Mouse (Mus musculus) spleen, adult 2 months (tissue): ENCODE data around the gene Msl1. TPM values are rescaled to one million over a fixed set of nuclear protein-coding genes. Genes with fewer than 3 reads are reported as not detected.

Source experiments
- DNase-seq, 2 experiments: peaks; one replicate each; pipeline versions ENCODE4 v3.0.0 to v3.0.0-alpha.2; 2012 to 2021; ENCODE audit warnings: low spot score in 2 of 2, low read depth in 1 of 2
- H3K27ac ChIP-seq: fragments of 200-500 bp; 2 replicates; pipeline ENCODE4 v1.5.1; 2012; ENCODE audit warnings: low read length, inconsistent platforms; ENCODE audit not compliant: insufficient read depth
- H3K27me3 ChIP-seq: fragments of 200-500 bp; 2 replicates; pipeline ENCODE4 v1.6.1; 2012; ENCODE audit warnings: mild to moderate bottlenecking, moderate library complexity, low read length, inconsistent platforms; ENCODE audit not compliant: control insufficient read depth, insufficient read depth
- H3K36me3 ChIP-seq: fragments of 200-500 bp; 2 replicates; pipeline ENCODE4 v1.6.1; 2012; ENCODE audit warnings: mild to moderate bottlenecking, low read length, inconsistent platforms; ENCODE audit not compliant: control insufficient read depth, insufficient read depth
- H3K4me1 ChIP-seq: fragments of 200-500 bp; 2 replicates; pipeline ENCODE4 v1.6.1; 2011; ENCODE audit warnings: inconsistent platforms; ENCODE audit not compliant: control insufficient read depth, insufficient read depth, insufficient read length
- H3K4me3 ChIP-seq: fragments of 200-500 bp; 2 replicates; pipeline ENCODE4 v1.5.1; 2011; ENCODE audit warnings: mild to moderate bottlenecking, inconsistent platforms; ENCODE audit not compliant: insufficient read depth, insufficient read length; ENCODE audit errors: extremely low read depth
- CTCF ChIP-seq: fragments of 200-500 bp; IDR thresholded peaks from 2 replicates; pipeline ENCODE4 v1.5.1; 2011; ENCODE audit warnings: mild to moderate bottlenecking, inconsistent platforms; ENCODE audit not compliant: insufficient read depth, insufficient read length, insufficient replicate concordance; ENCODE audit errors: extremely low read depth
- POLR2A ChIP-seq: fragments of 200-500 bp; IDR thresholded peaks from 2 replicates; pipeline ENCODE4 v1.6.1; 2011; ENCODE audit warnings: low read depth, low read length, inconsistent platforms
- WGBS: fragments of 180-500 bp; shearing (Covaris S2); methylation state at CpG from one replicate; pipeline ENCODE4 v1.1.7; 2018; 5-methylcytosine and 5-hydroxymethylcytosine counted together
- polyA plus RNA-seq: library from polyadenylated mRNA; depleted of rRNA; stranded (reverse); fragments of >200 nt; gene quantifications from 2 replicates; pipeline ENCODE4 v1.2.3, GENCODE M21; 2012

The Msl1 gene
- polyA plus RNA-seq, 1 experiment: 23.3 TPM

DNA sequence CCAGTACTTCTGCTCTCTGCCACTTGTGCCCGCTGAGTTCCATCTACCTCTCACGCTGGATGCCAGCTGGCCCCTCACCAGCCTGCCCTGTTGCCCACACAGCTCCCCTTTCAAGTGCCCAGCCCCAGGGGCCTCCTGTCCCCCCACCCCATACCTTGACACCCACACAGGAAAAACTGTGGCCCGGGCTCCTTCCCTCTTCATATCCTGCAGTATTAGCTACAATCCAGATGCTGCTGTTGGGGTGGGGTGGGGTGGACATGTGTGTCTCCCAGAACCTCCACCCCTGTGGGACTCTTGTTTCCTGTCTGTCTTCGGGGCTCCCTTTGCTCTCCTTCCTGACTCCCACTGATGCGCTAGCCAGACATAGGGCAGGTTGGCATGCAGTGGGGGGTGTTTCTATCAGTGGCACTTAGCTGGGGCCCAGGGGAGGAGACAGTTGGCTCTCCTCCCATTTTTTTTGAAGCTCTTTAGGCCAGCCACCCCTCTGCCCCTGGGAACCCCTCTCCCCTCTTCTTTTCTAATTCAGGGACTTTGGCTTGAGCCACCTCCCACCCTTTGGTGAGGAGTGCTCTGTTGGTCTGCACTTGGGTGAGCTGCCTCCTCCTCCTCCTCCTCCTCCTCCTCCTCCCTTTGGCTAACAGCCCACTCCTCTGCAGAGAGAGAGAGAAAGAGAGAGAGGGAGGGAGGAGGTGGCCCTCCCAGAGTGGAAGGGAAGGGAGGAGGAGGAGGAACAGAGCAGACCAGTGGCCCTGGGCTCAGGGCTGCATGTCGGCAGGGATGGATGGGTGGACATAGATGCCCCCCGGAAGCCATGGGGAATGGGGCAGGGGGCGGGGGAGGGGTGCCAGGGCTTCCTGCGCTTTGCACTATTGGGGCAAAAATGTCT lies 29.7 kb upstream of the Msl1 start:
- WGBS: 41% methylated on average over 8 of the region's 9 CpGs
- Histone ChIP-seq H3K4me1 (peaks cover 22% of the 10 kb centered on the region), H3K27ac (no peak overlapping the region), H3K36me3 (no peaks in the 10 kb centered on the region; the same call in 1 of the 2 replicates), H3K27me3 (no peaks in the 10 kb centered on the region), H3K4me3 (no peak overlapping the region)
- no peak for TF ChIP-seq CTCF
- no peak for TF ChIP-seq POLR2A
- DNase-seq: no peak

DNA sequence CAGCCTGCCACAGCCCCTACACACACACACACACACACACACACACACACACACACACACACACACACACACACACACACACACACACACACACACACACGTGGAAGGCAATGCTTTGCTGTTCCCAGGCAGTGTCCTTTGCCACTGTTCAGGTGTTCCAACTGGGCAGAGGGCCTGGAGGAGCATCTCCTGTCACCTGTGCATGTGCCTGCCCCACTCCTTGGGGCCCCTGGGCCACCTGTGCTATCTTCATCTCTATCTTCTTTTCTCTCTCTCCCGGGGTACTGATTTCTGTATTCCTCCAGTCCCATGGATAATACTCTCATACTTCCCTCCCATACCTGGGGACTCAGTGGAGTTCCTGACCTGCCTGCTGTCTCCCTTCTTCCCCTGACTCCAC lies 29.0 kb upstream of the Msl1 start:
- H3K36me3 ChIP-seq: no peaks in the 10 kb centered on the region; the same call in 1 of the 2 replicates
- no peaks in the 10 kb centered on the region for H3K27me3 ChIP-seq
- H3K27ac ChIP-seq: no peak overlapping the region
- no peak for TF ChIP-seq POLR2A
- no peak for TF ChIP-seq CTCF
- H3K4me3 ChIP-seq: no peak overlapping the region
- no peak for DNase-seq
- 69% methylated on average over 1 of the region's 2 CpGs for WGBS
- peaks cover 25% of the 10 kb centered on the region for H3K4me1 ChIP-seq

DNA sequence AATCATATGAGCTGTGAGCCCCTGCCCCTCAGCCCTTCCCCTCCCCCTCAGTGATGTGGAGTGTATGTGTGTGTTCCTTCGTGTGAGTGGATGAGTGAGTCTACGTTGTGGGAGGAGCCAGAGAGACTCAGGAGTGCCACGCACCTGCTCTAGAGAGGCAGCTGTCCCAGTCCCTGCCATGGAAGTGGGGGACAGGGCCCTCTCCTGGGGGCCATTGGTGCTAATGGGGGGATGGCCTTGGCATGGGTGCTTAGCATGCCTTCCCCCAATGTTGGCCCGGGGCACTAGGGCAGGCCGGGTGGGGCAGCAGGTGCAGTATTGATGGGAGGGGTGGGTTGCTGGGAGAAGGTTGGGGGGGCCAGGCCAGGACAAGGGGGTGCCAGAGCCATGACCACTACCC lies 28.5 kb upstream of the Msl1 start:
- no peak for DNase-seq
- TF ChIP-seq CTCF (no peak), POLR2A (no peak)
- Histone ChIP-seq H3K36me3 (no peaks in the 10 kb centered on the region; the same call in 1 of the 2 replicates), H3K4me1 (peaks cover 26% of the 10 kb centered on the region), H3K4me3 (no peak overlapping the region), H3K27ac (no peak overlapping the region), H3K27me3 (no peaks in the 10 kb centered on the region)
- 59% methylated on average over 5 of the region's 5 CpGs for WGBS

DNA sequence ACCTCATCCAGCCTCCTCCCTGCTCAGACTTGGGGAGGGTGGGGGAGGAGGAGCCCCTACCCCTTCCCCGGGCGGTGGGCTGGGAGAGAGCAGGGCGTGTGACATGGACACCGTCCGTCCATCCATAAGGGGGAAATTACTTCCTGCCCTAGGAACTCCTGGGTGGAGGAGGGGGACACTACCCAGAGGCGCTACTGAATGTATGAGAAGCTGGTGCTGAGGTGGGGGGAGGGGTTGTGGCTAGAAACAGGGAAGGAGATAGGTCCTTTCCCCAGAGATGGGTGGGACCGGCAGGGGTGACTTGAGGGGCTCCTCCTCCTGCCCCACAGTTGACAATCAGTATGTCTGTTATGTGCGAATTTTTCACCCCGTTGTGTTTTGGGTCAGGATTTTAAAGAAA lies 28.0 kb upstream of the Msl1 start:
- no peaks in the 10 kb centered on the region for H3K27me3 ChIP-seq
- TF ChIP-seq CTCF (no peak), POLR2A (no peak)
- H3K27ac ChIP-seq: no peak overlapping the region
- H3K36me3 ChIP-seq: no peaks in the 10 kb centered on the region; the same call in 1 of the 2 replicates
- peaks cover 26% of the 10 kb centered on the region for H3K4me1 ChIP-seq
- H3K4me3 ChIP-seq: no peak overlapping the region
- DNase-seq: no peak
- WGBS: 25% methylated on average over 9 of the region's 9 CpGs

DNA sequence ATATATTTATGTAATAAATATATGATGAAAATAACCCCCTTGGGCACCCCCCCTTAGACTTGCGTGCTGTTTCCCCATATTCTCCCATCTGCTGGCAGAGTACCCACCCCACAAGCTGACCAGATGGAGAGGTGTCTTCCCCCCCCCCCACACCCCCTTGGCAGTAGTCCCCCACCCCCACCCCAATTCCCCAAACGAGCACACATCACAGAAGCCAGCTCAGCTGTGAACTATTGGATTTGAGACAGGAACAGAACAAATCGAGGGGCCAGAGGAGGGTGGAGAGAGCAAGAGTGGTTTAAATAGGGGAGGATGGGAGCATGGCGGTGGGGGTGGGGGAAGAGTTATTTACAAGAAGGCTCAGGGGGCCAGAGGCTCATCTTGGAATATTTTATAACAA lies 27.6 kb upstream of the Msl1 start:
- no peak for DNase-seq
- Histone ChIP-seq H3K27ac (no peak overlapping the region), H3K4me3 (no peak overlapping the region), H3K36me3 (no peaks in the 10 kb centered on the region; the same call in 1 of the 2 replicates), H3K27me3 (no peaks in the 10 kb centered on the region), H3K4me1 (peaks cover 26% of the 10 kb centered on the region)
- 36% methylated on average over 4 of the region's 4 CpGs for WGBS
- TF ChIP-seq POLR2A (no peak), CTCF (no peak)

DNA sequence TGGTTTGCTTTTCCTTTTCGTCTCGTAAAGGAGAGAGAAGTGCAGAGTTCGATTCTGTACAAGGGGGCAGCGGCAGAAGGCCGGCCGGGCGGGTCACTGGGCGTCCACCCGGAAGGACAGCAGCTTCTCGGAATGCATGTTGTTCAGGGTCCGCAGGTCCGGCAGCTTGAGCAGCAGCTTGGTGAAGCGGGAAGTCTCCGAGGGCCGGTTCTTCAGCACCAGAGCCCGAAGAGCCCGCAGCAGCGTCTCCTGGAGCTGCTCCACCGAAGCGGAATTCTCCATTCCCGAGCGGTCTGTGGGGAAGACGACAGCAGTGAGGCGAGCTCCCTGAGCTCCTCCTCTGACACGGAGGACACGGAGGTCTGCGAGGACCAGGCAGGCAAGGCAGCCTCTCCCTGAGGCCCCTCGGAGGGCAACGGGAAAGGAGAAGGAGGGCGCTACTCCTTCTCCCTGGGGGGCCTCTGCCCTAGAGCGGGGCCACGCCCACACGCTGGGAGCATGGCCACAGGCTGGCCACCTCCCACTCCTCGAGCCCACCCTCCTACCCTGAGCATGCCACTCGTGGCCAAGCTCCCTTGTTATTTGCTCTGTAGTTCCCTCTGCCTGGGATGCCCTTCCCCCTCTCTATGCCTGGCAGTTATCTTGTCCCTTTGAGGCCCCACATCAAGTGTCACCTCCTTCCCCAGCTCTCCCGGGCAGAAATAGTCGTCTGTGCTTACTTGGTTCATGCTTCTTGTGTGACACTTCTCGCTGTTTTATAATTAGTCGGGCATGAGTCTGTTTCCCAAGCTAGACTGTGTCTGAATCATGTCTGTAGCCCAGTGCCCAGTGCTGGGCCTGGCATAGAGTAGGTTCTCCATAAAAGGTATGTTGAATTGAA lies 26.9 kb upstream of the Msl1 start:
- Histone ChIP-seq H3K36me3 (no peaks in the 10 kb centered on the region; the same call in 1 of the 2 replicates), H3K27me3 (no peaks in the 10 kb centered on the region), H3K27ac (no peak overlapping the region), H3K4me1 (peaks cover 26% of the 10 kb centered on the region), H3K4me3 (no peak overlapping the region)
- no peak for TF ChIP-seq POLR2A
- no peak for TF ChIP-seq CTCF
- 66% methylated on average over 39 of the region's 39 CpGs for WGBS
- DNase-seq: no peak
